Mouse (Mus musculus) bone marrow, adult 2 months (tissue): ENCODE measurements at regions not wholly inside any gene's neighbourhood (a gene's known extent, or its start where the extent isn't known, plus 50 kb on each side); places are given as distances from the start of the nearest gene placed in this dataset.

Experiments
- H3K27ac ChIP-seq: fragments of 200-500 bp; 2 replicates; pipeline ENCODE4 v1.5.1; 2012; ENCODE audit warnings: low read depth, mild to moderate bottlenecking, control low read depth, inconsistent platforms, low read length; ENCODE audit not compliant: control insufficient read depth, poor library complexity, insufficient read depth
- H3K4me1 ChIP-seq: fragments of 200-500 bp; 2 replicates; pipeline ENCODE4 v1.6.1; 2011; ENCODE audit warnings: low read length; ENCODE audit not compliant: control insufficient read depth, insufficient read depth
- H3K4me3 ChIP-seq: fragments of 200-500 bp; replicated peaks from 2 replicates; pipeline ENCODE3; 2011; ENCODE audit warnings: mild to moderate bottlenecking, low read depth, low read length, control low read depth; ENCODE audit not compliant: control insufficient read depth
- CTCF ChIP-seq: fragments of 200-500 bp; IDR thresholded peaks from 2 replicates; pipeline ENCODE4 v1.5.1; 2011; ENCODE audit warnings: low read length, control low read depth; ENCODE audit not compliant: control insufficient read depth, insufficient read depth
- POLR2A ChIP-seq: fragments of 200-500 bp; IDR thresholded peaks from 2 replicates; pipeline ENCODE4 v1.6.1; 2011; ENCODE audit warnings: low read depth, mild to moderate bottlenecking, control low read depth, low read length, borderline replicate concordance; ENCODE audit not compliant: control insufficient read depth
- WGBS: fragments of 180-500 bp; shearing (Covaris S2); methylation state at CpG from one replicate; pipeline ENCODE4 v1.1.7; 2018; 5-methylcytosine and 5-hydroxymethylcytosine counted together

DNA sequence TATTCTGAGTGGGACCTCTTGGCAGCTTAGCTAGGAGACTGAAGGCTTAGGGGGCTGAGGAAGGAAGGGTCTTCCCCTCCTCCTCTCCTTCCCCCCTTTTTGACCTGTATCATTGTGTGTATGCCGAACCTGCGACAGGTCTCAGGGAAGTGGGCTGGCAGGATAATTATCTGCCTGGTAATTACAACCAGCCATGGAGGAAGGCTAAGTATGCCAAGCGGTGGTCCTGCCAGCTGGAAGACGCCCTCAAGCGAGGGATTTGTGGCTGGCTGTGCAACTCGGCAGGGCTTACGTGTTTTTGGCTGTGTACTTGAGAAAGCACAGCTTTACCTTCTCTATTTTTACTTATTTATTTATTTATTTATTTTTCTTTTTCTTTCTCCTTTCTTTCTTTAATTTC lies 347.7 kb downstream of the Med13l start:
- 76% methylated on average over 7 of the region's 7 CpGs for WGBS
- Histone ChIP-seq H3K27ac (no peak overlapping the region), H3K4me1 (no peaks in the 10 kb centered on the region), H3K4me3 (no peak overlapping the region)
- TF ChIP-seq POLR2A (no peak), CTCF (no peak)

DNA sequence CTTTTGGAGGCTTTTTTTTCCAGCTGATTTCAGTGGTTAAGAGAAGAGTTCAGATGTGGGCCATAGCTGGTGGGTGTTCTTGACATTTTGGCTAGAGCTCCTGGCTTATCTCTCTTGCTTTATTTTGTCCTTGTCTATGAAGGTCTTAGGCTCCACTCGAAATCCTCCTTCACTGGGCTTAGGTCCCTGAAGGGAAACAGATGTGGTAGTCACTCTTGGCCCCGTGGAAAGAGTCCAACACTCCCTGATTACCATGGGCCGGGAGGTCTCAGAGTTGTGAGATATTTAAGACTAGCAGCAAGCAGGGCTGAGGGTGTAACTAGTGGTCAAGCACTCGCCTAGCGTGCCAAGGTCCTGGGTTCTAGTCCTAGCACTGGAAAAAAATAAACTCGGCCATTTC lies 349.3 kb downstream of the Med13l start:
- Histone ChIP-seq H3K4me3 (no peak overlapping the region), H3K27ac (no peak overlapping the region), H3K4me1 (no peaks in the 10 kb centered on the region)
- WGBS, result 76% methylated on average over 6 of the region's 6 CpGs
- TF ChIP-seq POLR2A (no peak), CTCF (no peak)

DNA sequence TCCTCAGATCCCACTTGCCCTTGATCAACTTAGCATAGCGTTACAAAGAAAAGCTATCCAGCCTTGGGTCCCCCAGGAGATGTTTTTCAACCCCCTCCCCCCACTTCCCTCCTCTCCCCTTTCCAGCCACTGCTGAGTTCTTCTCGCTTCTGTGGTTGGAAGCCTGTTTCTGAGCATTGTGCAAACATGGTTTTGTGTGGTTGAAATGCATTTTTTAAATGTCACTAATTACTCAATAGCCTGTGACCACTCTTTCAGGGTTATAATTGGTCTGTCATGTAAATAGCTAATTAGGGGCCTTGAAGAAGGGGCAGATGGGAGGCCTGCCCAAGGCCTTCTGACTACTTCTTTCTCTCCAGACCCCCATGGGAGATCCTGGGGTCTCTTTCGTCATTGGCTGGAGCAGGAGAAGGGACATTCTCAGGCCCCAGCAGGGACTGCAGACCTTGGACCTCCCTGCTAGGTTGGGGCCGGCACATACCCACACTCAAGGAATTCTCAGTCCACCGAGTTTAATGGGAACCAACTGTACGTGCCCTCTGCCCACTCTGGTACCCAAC lies 353.8 kb downstream of the Med13l start:
- TF ChIP-seq CTCF (no peak), POLR2A (no peak)
- 62% methylated on average over 6 of the region's 6 CpGs for WGBS

GRCm38 (mm10) chr5:118923357-118923756 lies 362.9 kb downstream of the Med13l start:
- H3K4me3 ChIP-seq, result no peak overlapping the region
- 80% methylated on average over 7 of the region's 7 CpGs for WGBS
- TF ChIP-seq CTCF (no peak), POLR2A (no peak)

More for the DNA sequence above, 353.8 kb downstream of the Med13l start:
- H3K27ac ChIP-seq, result no peak overlapping the region
- H3K4me3 ChIP-seq, result no peak overlapping the region
- no peaks in the 10 kb centered on the region for H3K4me1 ChIP-seq

DNA sequence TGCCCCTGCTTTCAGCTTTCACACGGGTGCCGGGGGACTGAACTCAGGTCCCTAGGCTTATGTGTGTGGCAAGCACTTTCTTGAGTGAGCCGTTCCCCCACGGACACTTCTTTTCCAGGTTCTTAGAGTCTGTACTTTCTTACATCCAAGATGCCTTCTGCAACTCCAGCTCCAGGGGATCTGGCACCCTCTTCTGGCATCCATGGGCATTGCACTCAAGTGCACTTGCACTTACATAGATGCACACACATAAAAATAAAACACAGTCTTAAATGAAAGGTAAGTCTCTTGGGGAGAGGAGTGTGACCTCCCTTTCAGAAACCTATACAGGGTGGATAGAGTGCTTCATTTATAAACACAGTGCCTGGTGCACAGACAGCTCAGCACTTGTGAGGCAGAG lies 368.6 kb downstream of the Med13l start:
- Histone ChIP-seq H3K4me1 (no peaks in the 10 kb centered on the region), H3K27ac (no peak overlapping the region), H3K4me3 (no peak overlapping the region)
- 85% methylated on average over 4 of the region's 4 CpGs for WGBS
- TF ChIP-seq POLR2A, result no peak
- TF ChIP-seq CTCF, result no peak

More at GRCm38 (mm10) chr5:118923357-118923756, 362.9 kb downstream of the Med13l start:
- Histone ChIP-seq H3K4me1 (no peaks in the 10 kb centered on the region), H3K27ac (no peak overlapping the region)

- H3K4me3 ChIP-seq, result no peak overlapping the region
- TF ChIP-seq POLR2A, result no peak
- no peak for TF ChIP-seq CTCF
- WGBS, result 9% methylated on average over 23 of the region's 23 CpGs
- no peaks in the 10 kb centered on the region for H3K4me1 ChIP-seq
- H3K27ac ChIP-seq, result no peak overlapping the region
These were observed 369.6 kb downstream of the Med13l start for GRCm38 (mm10) chr5:118929990-118930501.

DNA sequence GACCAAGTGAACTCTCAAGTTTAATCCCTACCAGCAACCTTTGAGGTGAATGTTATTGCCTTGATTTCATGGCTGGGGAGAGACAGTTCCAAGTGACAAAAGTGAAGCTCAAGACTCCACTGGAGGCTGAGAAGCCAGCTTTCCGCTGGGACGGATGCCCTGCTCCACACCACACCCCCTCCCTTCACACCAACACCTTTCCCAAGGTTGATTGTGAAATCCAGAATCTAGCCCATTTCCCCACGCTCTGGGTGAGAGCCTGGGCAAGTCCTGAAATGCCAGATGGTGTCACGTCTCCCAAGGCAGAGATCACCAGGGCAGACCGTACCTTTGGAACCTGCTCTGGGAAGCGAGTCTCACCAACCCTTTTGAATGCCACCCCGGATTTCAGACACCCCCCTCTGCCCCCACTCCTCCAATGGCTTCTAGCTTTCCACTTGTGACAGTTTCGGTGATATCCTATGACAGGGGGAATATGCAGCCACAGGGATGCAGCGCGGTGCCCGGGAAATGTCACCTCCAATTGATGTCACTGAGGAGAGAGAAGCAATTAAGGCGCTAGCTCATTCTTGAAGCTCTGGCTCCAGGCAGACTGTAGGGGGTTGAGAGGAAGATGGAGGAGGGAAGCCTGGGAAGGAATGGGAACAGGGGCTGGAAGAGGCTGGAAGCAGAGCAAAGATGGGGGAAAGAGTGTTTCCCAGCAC lies 379.0 kb downstream of the Med13l start:
- WGBS, result 76% methylated on average over 12 of the region's 12 CpGs

GRCm38 (mm10) chr5:118944256-118944655 lies 383.8 kb downstream of the Med13l start:
- WGBS, result 67% methylated on average over 7 of the region's 7 CpGs
- Histone ChIP-seq H3K27ac (no peak overlapping the region), H3K4me3 (no peak overlapping the region), H3K4me1 (no peaks in the 10 kb centered on the region)
- TF ChIP-seq POLR2A (no peak), CTCF (no peak)

More for the DNA sequence above, 379.0 kb downstream of the Med13l start:
- no peaks in the 10 kb centered on the region for H3K4me1 ChIP-seq
- no peak overlapping the region for H3K4me3 ChIP-seq
- H3K27ac ChIP-seq, result no peak overlapping the region
- TF ChIP-seq CTCF (no peak), POLR2A (no peak)
